Mouse (Mus musculus) cerebellum, postnatal 4 days (tissue): ENCODE measurements around the gene Olfr371.

Source experiments
- DNase-seq, 2 experiments: peaks; one replicate each; pipeline ENCODE4 v3.0.0; 2022; ENCODE audit warnings: low spot score in 2 of 2, mixed read lengths in 1 of 2

Olfr371 gene

DNA sequence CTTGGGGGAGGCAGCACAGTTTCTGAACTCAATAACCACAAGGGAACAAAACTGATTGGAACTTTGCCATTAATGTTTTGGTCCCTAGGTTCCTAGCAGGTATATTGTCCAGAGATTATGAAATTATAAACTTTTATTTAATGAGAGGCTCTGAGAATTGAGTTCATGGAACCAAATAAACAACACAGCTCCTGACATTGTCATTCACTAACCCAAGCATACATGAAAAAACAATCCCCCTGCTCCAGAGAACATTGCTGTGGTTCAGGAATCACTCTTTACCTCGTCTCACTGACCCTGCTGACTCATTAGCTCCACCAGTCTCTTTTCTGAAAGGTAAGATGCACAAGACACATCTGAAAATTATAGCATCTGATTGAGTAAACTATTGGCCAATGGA is at the start of gene Olfr371:
Olfr371 (plus strand) TSS at position 301 of the 400 bp plus-strand sequence.
- no peak for DNase-seq

DNA sequence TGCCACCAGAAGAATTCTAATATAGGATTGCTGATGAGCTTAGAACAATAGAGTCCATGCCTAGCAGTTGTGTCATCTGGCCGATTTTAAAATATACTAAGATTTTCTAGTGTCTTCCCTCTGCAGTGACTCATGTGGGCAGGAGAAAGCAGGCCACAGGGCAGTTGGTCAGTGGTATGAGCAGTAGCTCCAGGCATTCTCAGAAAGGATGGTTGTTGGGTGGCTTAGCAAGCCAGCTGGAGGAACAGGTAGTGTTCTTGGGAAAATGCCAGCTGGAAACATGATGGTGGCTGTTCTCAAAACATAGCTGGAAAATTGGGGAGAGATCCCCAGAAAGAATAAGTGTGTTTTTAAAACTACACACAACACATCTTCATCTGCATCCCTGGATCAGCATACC is 33.4 kb upstream of the Olfr371 start:
- DNase-seq = no peak

DNA sequence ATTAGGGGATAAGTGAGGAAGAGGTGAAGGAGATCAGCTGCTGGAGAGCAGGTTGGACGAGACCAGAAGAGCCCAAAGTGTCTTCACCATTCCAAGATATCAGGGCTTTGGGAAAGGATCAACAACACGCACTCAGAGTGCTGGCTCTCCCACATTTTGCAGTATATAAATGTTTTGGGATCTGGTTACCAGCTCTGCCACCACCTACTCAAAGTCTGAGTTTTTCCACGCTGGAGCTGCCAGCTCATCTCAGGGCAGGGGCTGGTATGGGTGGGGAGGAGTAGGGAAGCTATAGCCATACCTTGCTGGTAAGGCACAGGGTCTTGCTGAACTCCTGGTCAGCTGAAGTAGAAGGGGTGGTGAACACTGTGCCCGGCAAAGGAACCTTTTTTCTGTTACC is 5.6 kb upstream of the Olfr371 start:
- DNase-seq = no peak

GRCm38 (mm10) chr8:85220992-85221391 is 4.8 kb upstream of the Olfr371 start:
- no peak for DNase-seq

DNA sequence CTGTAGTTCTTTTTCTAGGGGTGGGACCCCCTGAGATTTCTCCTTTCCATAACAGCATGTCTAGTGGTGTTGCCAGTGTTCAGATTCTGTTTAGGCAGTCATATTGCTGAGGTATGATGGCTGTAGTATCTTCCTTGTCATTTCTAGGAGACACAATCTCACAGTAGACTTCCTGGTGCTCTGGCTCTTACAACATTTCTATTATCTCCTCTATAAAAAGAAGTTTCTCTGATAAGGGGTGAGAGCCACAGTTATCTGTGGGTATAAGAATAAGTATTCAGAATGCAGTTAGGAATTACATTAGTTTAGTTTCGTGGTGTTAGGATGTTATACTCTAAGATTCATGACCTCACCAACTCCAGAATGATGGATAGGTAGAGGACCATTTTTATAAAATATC is 1.5 kb downstream of the Olfr371 start:
- no peak for DNase-seq
